Mouse (Mus musculus): ENCODE measurements around the gene Cfap43.

Gene Cfap43

GRCm38 (mm10) chr19:47713457-47713856 is 205.6 kb downstream of the Cfap43 start:
- no peak for DNase-seq (ENCODE audit: low spot score)

- DNase-seq (ENCODE audit: low spot score): no peak
Measured at GRCm38 (mm10) chr19:47710376-47710775, 208.7 kb downstream of the Cfap43 start.

- no peak for DNase-seq (ENCODE audit: low spot score)
Measured at GRCm38 (mm10) chr19:47705772-47706309, 213.2 kb downstream of the Cfap43 start.

- no peak for DNase-seq (ENCODE audit: low spot score)
Measured at GRCm38 (mm10) chr19:47705080-47705771, 213.9 kb downstream of the Cfap43 start.

GRCm38 (mm10) chr19:47700509-47700908 is 218.6 kb downstream of the Cfap43 start:
- DNase-seq (ENCODE audit: low spot score): no peak

GRCm38 (mm10) chr19:47699743-47700142 is 219.3 kb downstream of the Cfap43 start:
- DNase-seq (ENCODE audit: low spot score): peak; percentile 38

- DNase-seq (ENCODE audit: low spot score): no peak
Measured at GRCm38 (mm10) chr19:47698266-47698665, 220.8 kb downstream of the Cfap43 start.

- DNase-seq (ENCODE audit: low spot score): no peak
Measured at GRCm38 (mm10) chr19:47697067-47697466, 222.0 kb downstream of the Cfap43 start.

- no peak for DNase-seq (ENCODE audit: low spot score)
Measured at GRCm38 (mm10) chr19:47696411-47696810, 222.7 kb downstream of the Cfap43 start.

- no peak for DNase-seq (ENCODE audit: low spot score)
Measured at GRCm38 (mm10) chr19:47695725-47696124, 223.4 kb downstream of the Cfap43 start.

GRCm38 (mm10) chr19:47691994-47692393 is 227.1 kb downstream of the Cfap43 start, which contains the start of gene Col17a1:
Col17a1 (minus strand) TSS chr19:47692094.
- no peak for DNase-seq (ENCODE audit: low spot score)

GRCm38 (mm10) chr19:47689592-47689991 is 229.5 kb downstream of the Cfap43 start:
- no peak for DNase-seq (ENCODE audit: low spot score)
